Mouse (Mus musculus) G1E-ER4 (cell line): Measurements from ENCODE around the gene Trpm1. TPM values are rescaled to one million over a fixed set of nuclear protein-coding genes. Genes with fewer than 3 reads are reported as not detected.

Experiments
- GATA1 ChIP-seq: IDR thresholded peaks from one replicate; pipeline ENCODE4 v1.8.0; 2012; ENCODE audit warnings: low read length, inconsistent platforms
- polyA plus RNA-seq: library from polyadenylated mRNA; stranded (reverse); fragments of >175 nt; gene quantifications from 2 replicates; pipeline ENCODE4 v1.2.3, GENCODE M21; 2012

Gene Trpm1
- polyA plus RNA-seq, 1 experiment = not detected

DNA sequence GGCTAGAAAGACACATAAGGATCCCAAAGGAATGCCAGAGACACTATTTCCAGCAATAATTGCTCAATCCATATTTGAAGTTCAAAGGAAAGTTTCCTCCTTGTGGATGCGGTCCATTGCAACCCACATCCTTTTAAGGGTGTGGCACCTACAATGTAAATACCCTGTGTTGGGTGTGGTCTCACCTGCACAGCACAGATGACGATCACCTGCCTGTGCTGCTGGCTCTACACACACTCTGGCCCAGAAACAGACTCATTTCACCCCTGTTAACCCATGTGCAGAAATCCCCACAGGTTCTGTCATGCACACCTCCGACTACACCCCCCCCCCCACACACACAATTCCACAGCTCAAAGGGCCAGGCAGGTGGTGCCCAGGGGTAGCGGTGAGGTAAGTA is 59.2 kb downstream of the Trpm1 start:
- TF ChIP-seq GATA1 = no peak

DNA sequence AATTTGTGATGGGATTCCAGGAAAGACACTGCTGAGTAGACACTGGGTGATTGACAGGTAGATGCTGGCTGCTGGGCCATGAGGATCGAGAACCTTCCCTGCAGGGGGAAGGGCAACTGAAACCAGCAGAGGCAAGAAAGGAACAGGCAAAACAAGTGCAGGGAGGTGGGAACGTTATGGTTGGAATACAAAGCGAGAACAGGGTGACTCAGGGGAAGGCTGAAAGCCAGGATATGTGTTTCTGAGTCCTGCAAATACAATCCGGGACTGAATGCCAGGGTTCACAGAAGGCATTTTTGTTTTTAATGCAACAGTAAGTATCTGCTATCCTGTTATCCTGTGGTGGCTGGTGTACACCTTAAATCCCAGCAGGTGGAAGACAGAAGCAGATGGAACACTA is 60.4 kb downstream of the Trpm1 start:
- no peak for TF ChIP-seq GATA1

DNA sequence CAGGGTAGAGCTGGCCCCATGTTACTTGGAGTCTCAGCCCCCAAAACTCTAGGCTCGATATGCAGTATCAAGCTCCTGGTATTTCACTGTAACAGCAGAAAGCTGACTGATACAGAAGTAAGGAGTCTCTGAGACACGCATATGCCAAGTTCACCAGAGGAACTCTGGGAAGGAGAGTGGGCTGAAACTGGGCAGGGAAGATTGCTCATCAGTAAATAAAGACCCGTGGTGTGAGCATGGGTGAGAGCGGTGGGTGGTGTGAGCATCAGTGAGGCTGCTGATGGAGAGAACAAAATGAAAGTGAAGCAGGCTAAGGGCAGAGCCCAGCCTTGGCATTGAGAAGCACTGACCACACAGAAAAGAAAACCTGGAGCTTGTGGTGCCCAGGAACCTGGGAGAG is 62.0 kb downstream of the Trpm1 start:
- TF ChIP-seq GATA1 = no peak

DNA sequence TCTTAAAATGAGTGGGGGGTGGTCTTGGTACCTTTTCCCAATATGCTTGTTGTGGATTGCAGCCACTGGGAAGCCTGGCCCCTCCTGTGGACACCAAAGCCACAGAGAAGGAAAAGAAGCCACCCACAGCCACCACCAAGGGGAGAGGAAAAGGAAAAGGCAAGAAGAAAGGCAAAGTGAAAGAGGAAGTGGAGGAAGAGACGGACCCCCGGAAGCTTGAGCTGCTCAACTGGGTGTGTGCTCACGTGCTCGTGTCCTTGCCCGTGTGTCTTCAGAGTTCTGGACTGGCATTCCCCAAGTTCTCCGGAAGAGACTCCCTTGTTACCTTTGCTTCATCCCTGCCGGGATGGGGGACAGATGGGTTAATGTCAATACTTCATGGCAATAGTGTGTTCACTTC is 63.8 kb downstream of the Trpm1 start:
- TF ChIP-seq GATA1 = no peak

DNA sequence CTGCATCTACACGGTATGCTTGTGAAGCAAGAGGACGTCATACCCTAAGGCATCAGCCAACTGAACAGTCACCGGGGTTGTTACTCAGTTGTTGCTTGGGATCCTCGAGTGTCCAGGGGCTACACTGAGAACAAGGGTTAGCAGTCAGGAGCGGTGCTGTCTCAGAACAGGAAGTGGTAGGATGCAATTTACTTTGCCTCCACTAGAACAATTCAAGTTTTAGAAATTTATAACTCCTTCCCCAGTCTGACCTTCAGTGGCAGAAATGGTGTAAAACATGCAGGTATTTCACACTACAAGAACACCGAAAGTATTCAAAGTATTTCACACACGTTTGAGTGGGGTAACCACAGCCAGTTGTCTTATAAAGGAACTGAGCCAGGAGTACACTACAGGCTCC is 66.1 kb downstream of the Trpm1 start:
- no peak for TF ChIP-seq GATA1

DNA sequence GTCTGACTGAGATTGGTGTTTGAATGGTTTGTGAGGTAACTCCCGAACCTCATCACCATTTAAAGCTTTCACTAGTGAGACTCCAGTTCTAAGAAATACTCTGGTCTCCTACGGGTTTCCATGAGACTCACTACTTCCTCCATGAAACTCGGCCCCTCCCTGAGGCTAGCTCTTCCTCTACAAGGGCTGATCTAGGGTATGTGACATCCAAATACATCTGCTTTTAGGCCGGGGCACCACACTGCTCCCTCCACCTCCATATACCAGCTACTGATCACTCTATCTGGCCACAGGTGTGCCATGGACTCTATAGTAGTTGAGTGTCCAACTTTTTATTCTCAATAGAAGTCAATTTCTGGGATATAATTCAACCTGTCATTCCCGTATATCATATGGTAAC is 69.6 kb downstream of the Trpm1 start:
- no peak for TF ChIP-seq GATA1

DNA sequence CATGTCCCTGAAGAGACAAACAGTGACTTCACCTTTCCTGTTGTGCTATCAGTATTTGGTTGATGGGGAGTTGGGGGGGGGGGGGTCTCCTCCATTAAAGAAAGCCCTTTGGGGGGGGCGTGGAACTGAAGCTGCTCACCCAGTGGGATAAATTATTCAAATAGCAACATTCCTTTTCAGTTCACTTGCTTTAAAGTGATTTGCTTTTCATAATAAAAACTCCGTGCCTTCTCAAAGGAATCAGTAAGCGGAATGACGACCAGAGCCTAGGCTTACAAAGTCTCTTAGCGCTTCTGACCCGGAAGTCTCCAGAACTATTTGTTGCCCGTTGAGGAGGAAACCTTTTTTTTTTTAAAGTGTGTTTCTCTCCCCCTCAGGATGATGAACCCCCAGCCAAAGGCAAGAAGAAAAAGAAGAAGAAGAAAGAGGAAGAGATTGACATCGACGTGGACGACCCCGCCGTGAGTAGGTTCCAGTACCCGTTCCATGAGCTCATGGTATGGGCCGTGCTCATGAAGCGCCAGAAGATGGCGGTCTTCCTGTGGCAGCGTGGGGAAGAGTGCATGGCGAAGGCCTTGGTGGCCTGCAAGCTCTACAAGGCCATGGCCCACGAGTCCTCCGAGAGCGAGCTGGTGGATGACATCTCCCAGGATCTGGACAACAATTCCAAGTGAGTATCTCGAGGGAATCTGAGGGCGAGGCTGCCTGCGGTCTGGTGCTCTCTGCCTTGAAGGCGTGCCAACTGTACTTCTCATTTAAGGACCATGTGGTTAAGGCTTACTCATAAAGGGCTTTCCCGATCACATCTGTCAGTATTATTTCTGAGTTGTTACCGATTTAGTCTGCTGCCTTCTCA is 72.9 kb downstream of the Trpm1 start:
- TF ChIP-seq GATA1 = no peak

DNA sequence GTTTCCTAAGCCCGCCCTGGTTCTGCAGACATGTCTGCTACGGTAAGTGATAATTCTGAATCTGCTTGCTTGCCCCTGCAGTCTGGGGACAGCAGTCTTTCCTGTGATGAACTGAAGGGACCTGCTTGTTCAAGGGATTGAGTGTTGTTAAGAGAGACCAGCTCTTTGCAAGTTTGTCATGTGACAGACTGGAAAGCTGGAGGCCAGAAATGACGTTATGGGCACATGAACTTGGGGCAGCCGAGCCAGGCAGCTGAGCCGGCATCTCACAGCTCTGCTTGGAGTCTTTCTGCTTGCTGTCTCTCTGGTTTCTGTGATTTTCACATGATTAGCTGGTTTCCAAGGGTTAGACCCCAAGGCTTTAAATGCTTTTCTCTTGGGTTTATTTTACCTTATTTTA is 74.0 kb downstream of the Trpm1 start:
- no peak for TF ChIP-seq GATA1

DNA sequence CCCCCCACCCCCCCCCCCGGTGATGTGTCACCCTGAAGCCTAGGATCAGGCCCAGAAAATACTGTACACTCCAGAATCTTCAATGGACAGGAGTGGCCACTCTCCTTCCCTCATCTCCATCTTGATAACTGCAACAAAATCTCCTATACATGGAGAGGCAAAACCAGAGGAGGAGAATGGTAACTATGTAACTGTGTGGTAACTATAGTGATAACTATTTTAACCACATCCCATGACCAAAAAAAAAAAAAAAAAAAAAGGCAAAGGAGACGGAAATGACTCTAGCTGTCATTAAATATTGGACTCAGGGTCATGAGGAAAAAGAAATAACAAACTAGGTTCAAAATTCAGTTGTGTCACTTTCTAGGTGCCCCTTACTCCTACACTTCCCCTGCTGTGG is 74.7 kb downstream of the Trpm1 start:
- TF ChIP-seq GATA1 = no peak

DNA sequence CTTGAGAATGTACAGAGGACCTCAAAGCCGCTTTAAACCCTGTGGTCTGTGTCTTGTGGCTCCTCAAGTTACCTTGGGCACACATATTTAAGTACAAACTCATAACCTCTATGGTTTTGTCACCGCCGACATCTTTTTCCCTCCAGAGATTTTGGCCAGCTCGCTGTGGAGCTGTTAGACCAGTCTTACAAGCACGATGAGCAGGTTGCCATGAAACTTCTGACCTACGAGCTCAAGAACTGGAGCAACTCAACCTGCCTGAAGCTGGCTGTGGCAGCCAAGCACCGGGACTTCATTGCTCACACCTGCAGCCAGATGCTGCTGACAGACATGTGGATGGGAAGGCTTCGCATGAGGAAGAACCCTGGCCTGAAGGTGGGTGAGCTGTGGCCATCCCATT is 76.3 kb downstream of the Trpm1 start:
- TF ChIP-seq GATA1 = no peak

DNA sequence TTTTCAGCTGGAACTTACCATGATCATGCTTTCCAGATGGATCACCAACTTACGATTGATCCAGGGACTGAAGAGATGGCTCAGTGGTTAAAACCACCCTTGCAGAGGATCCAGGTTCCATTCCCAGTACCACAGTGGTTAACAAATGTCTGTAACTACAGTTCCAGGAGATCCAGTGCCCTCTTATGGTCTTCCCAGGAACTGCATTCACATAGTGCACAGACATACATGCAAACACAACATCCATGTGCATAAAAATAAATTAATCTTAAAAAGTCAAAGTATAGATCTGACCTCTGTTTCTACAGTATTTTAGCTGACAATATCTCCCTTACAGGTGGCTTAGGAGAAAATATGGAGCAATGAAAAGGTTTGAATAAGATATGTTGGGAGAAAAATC is 77.4 kb downstream of the Trpm1 start:
- TF ChIP-seq GATA1 = no peak

DNA sequence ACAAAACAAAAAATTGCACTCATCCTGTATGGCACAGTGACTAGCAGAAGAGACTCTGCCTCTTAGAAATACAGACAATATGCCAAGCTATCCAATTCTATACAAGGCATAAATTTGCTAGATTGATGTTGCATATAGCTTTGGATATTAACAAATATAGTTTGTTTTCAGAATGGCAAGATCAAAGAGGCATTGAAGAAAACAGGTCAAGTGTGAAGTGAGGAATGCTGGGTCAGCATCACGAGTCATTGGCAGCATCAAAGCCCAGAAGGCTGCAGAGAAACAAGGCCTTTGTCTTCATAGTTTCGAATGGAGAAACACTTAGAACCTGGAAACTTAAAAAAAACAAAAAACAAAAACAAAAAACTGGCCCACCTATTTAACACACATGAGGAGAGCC is 78.4 kb downstream of the Trpm1 start:
- TF ChIP-seq GATA1 = no peak

DNA sequence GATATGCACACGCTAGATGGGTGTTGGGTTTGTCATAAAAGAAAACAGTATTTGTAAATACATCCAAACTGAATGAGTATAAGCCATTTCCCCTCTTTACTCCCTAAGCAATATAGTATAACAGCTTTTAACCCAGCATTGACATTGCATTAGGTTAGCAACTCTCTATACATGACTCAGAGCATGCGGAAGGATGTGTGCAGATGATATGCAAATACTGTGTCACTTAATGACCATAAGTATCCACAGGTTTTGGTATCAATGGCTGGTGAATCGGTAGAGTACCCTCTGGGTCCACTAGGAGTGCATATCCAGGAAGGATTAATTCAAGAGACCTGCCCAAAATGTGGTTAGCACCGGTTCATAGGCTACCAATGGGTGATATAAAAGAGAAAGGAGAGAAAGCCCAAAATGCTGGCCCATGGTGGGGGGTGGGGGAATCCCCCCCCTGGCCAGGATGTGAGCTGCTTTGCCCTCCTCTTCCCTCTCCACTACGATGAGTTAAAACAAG is 80.7 kb downstream of the Trpm1 start:
- TF ChIP-seq GATA1 = no peak

DNA sequence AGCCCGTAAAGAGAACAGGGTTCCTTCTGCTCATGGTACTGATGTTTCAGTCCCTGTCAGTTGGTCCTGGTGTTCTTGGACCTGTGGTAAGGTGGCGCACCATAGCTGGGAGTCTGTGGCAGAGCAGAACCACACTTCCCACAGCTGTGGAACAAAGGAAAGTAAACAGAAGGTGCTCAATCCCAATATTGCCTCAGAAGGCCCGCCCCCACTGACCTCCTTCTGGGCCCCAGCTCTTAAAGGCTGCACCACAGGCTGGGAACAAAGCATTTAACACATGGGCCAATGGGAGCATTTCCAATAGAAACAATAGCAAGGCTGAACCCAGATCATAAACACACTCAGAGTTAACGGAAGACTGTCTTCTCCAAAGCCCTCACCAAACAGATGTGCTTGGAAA is 82.9 kb downstream of the Trpm1 start:
- no peak for TF ChIP-seq GATA1

DNA sequence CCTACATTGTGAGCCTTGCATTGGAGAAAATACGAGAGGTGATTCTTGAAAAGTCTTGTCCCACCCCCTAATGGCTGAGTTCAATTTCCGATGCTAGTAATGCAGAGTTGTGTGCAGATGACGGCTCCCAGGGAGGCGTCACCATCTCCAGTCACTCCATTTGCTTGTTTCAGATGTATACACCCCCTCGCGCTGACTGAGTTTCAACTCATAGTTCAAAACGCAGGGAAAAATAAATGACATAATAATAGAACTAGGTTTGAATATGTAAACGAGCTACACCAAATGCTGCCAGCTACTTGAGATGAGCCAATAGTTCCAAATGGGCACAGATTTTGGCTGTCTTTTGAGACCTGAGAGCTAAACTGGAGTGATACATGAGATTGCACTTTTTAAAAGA is 84.1 kb downstream of the Trpm1 start:
- TF ChIP-seq GATA1 = no peak

DNA sequence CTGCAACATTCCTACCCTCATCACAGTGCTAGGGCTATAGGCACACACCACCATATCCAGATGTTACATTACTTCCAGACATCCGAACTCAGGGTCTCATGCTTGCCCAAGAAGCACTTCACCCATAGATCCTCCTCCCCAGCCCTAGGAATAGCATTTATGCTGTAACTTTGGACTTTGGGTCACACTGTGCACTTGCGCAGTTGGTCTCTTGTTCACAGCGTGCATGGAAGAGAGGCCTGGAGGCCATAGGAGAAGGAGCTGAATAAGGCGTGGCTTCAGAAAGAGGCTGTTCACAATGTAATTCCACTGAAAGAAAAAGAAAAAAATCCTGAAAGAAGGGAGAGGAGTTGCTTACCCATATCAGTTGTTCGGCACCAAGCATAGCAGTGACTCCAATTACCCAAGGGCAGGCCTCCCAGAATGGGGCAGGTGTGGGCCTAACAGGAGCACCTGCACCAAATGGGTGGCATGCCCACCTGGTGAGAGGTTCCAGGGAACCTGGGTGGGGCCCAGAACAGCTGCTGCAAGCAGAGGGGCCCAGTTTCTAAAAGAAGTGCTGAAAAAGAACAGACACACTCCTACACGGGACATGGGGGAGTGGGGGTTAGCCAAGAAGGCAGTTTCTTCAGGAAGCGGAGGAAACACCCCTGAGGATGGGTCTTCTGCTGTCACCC is 84.9 kb downstream of the Trpm1 start:
- no peak for TF ChIP-seq GATA1
